Mouse (Mus musculus) ES-Bruce4 (cell line): ENCODE results near the gene Mok. TPM values are rescaled to one million over a fixed set of nuclear protein-coding genes. Genes with fewer than 3 reads are reported as not detected.

Experiments used
- H3K27ac ChIP-seq: 2 replicates; pipeline ENCODE4 v1.5.1; 2012; ENCODE audit warnings: low read length, inconsistent platforms; ENCODE audit not compliant: insufficient read depth
- H3K27me3 ChIP-seq: 2 replicates; pipeline ENCODE4 v1.6.1; 2012; ENCODE audit warnings: mild to moderate bottlenecking, low read length, inconsistent platforms; ENCODE audit not compliant: control insufficient read depth, poor library complexity, insufficient read depth, severe bottlenecking
- H3K36me3 ChIP-seq: 2 replicates; pipeline ENCODE4 v1.6.1; 2012; ENCODE audit warnings: inconsistent platforms, mild to moderate bottlenecking, low read length, moderate library complexity; ENCODE audit not compliant: control insufficient read depth, poor library complexity, insufficient read depth, severe bottlenecking
- H3K4me1 ChIP-seq: one replicate; pipeline ENCODE4 v1.8.1; 2011; ENCODE audit warnings: low read length; ENCODE audit not compliant: control insufficient read depth, insufficient read depth
- H3K4me3 ChIP-seq: 2 replicates; pipeline ENCODE4 v1.5.1; 2011; ENCODE audit warnings: low read depth, mild to moderate bottlenecking, low read length
- H3K9ac ChIP-seq: 2 replicates; pipeline ENCODE4 v1.6.1; 2012; ENCODE audit warnings: low read depth, mild to moderate bottlenecking, inconsistent platforms; ENCODE audit not compliant: poor library complexity, severe bottlenecking
- H3K9me3 ChIP-seq: replicated peaks from 2 replicates; pipeline ENCODE4 v1.6.1; 2012; ENCODE audit warnings: mild to moderate bottlenecking, low read length, inconsistent platforms; ENCODE audit not compliant: control insufficient read depth, poor library complexity, insufficient read depth, severe bottlenecking
- CTCF ChIP-seq: IDR thresholded peaks from one replicate; pipeline ENCODE4 v1.8.1; 2011; ENCODE audit warnings: low read depth, low read length
- EP300 ChIP-seq: IDR thresholded peaks from 2 replicates; pipeline ENCODE4 v1.6.1; 2011; ENCODE audit warnings: low read depth, low read length; ENCODE audit not compliant: insufficient read depth
- POLR2A ChIP-seq: IDR thresholded peaks from one replicate; pipeline ENCODE4 v1.8.1; 2011; ENCODE audit warnings: low read length; ENCODE audit not compliant: insufficient read depth
- polyA plus RNA-seq: library from polyadenylated mRNA; stranded (reverse); fragments of >200 nt; gene quantifications from 2 replicates; pipeline ENCODE4 v1.2.4, GENCODE M21; 2011; ENCODE audit warnings: low read depth; ENCODE audit not compliant: missing spikeins, insufficient read depth, insufficient read length

The Mok gene
- polyA plus RNA-seq, 1 experiment: 33.4 TPM

- H3K4me1 ChIP-seq: no peaks in the 10 kb centered on the region
- no peaks in the 10 kb centered on the region for H3K9me3 ChIP-seq
- no peak overlapping the region for H3K27ac ChIP-seq
- H3K36me3 ChIP-seq: no peaks in the 10 kb centered on the region
- no peak overlapping the region for H3K4me3 ChIP-seq
- H3K9ac ChIP-seq: no peak overlapping the region
- H3K27me3 ChIP-seq: no peaks in the 10 kb centered on the region
- no peak for TF ChIP-seq CTCF
- no peak for TF ChIP-seq EP300
- TF ChIP-seq POLR2A: no peak
Measured at GRCm38 (mm10) chr12:110797842-110798431, 42.8 kb downstream of the Mok start.

GRCm38 (mm10) chr12:110797202-110797601, 43.5 kb downstream of the Mok start:
- Histone ChIP-seq H3K4me3 (no peak overlapping the region), H3K36me3 (no peaks in the 10 kb centered on the region), H3K4me1 (no peaks in the 10 kb centered on the region), H3K27ac (no peak overlapping the region), H3K9me3 (no peaks in the 10 kb centered on the region), H3K27me3 (no peaks in the 10 kb centered on the region), H3K9ac (no peak overlapping the region)
- no peak for TF ChIP-seq CTCF
- no peak for TF ChIP-seq POLR2A

GRCm38 (mm10) chr12:110796748-110797147, 44.0 kb downstream of the Mok start:
- Histone ChIP-seq H3K27ac (no peak overlapping the region), H3K36me3 (no peaks in the 10 kb centered on the region), H3K4me1 (no peaks in the 10 kb centered on the region), H3K27me3 (no peaks in the 10 kb centered on the region), H3K9me3 (no peaks in the 10 kb centered on the region), H3K9ac (no peak overlapping the region), H3K4me3 (no peak overlapping the region)
- no peak for TF ChIP-seq EP300
- no peak for TF ChIP-seq POLR2A
- TF ChIP-seq CTCF: no peak

GRCm38 (mm10) chr12:110795035-110795434, 45.7 kb downstream of the Mok start:
- no peak overlapping the region for H3K27ac ChIP-seq
- H3K9ac ChIP-seq: no peak overlapping the region
- H3K4me1 ChIP-seq: no peaks in the 10 kb centered on the region
- H3K9me3 ChIP-seq: no peaks in the 10 kb centered on the region
- no peaks in the 10 kb centered on the region for H3K27me3 ChIP-seq
- no peaks in the 10 kb centered on the region for H3K36me3 ChIP-seq
- TF ChIP-seq POLR2A: no peak
- TF ChIP-seq CTCF: no peak
- no peak for TF ChIP-seq EP300
- H3K4me3 ChIP-seq: no peak overlapping the region

- Histone ChIP-seq H3K4me3 (no peak overlapping the region), H3K36me3 (no peaks in the 10 kb centered on the region), H3K27ac (no peak overlapping the region), H3K9me3 (no peaks in the 10 kb centered on the region), H3K4me1 (no peaks in the 10 kb centered on the region), H3K9ac (no peak overlapping the region), H3K27me3 (no peaks in the 10 kb centered on the region)
- TF ChIP-seq POLR2A (no peak), CTCF (no peak), EP300 (no peak)
Measured at GRCm38 (mm10) chr12:110791026-110791425, 49.7 kb downstream of the Mok start.

GRCm38 (mm10) chr12:110790580-110790979, 50.2 kb downstream of the Mok start:
- H3K27me3 ChIP-seq: no peaks in the 10 kb centered on the region
- no peak overlapping the region for H3K9ac ChIP-seq
- H3K9me3 ChIP-seq: no peaks in the 10 kb centered on the region
- H3K4me1 ChIP-seq: no peaks in the 10 kb centered on the region
- H3K36me3 ChIP-seq: no peaks in the 10 kb centered on the region
- H3K27ac ChIP-seq: no peak overlapping the region
- no peak overlapping the region for H3K4me3 ChIP-seq
- TF ChIP-seq CTCF (no peak), POLR2A (no peak), EP300 (no peak)
